Mouse (Mus musculus) embryonic facial prominence, embryonic 14.5 days (tissue): ENCODE data around the gene Gm10135. TPM values are rescaled to one million over a fixed set of nuclear protein-coding genes. Genes with fewer than 3 reads are reported as not detected.
"Not testable (repeated sequence)": the region's sequence is repeated elsewhere in the genome, so short reads cannot be mapped to it uniquely, and the experiment has no call there.

ENCODE experiments used
- ATAC-seq: fragments of 200-750 bp; cut with Nextera tagmentation; 2 replicates; pipeline ENCODE4 v1.8.0; 2017; ENCODE audit warnings: low read depth, moderate number of reproducible peaks, moderate TSS enrichment
- DNase-seq: peaks from one replicate; pipeline ENCODE4 v3.0.0-alpha.2; 2015; ENCODE audit warnings: low spot score
- H3K27ac ChIP-seq: fragments of 300-500 bp; sonication (generic); replicated peaks from 2 replicates; pipeline ENCODE4 v1.5.1; 2014; ENCODE audit warnings: low read depth, mild to moderate bottlenecking, low read length, moderate library complexity
- H3K27me3 ChIP-seq: fragments of 300-500 bp; sonication (generic); replicated peaks from 2 replicates; pipeline ENCODE4 v1.6.1; 2014; ENCODE audit warnings: low read length; ENCODE audit not compliant: control insufficient read depth, insufficient read depth
- H3K36me3 ChIP-seq: fragments of 300-500 bp; sonication (generic); 2 replicates; pipeline ENCODE4 v1.6.1; 2014; ENCODE audit warnings: low read length, mixed read lengths; ENCODE audit not compliant: control insufficient read depth, insufficient read depth
- H3K4me1 ChIP-seq: fragments of 300-500 bp; sonication (generic); 2 replicates; pipeline ENCODE4 v1.6.1; 2014; ENCODE audit warnings: antibody characterized with exemption, low read length; ENCODE audit not compliant: control insufficient read depth, insufficient read depth
- H3K4me2 ChIP-seq: fragments of 300-500 bp; sonication (generic); 2 replicates; pipeline ENCODE4 v1.6.1; 2014; ENCODE audit warnings: low read depth, mild to moderate bottlenecking, low read length, moderate library complexity, mixed read lengths
- H3K4me3 ChIP-seq: fragments of 300-500 bp; sonication (generic); 2 replicates; pipeline ENCODE4 v1.5.1; 2014; ENCODE audit warnings: low read depth, mild to moderate bottlenecking, low read length
- H3K9ac ChIP-seq: fragments of 300-500 bp; sonication (generic); 2 replicates; pipeline ENCODE4 v1.6.1; 2014; ENCODE audit warnings: low read depth, mild to moderate bottlenecking, low read length, moderate library complexity, mixed read lengths
- H3K9me3 ChIP-seq: fragments of 300-500 bp; sonication (generic); 2 replicates; pipeline ENCODE4 v1.6.1; 2016; ENCODE audit warnings: low read length; ENCODE audit not compliant: control insufficient read depth
- WGBS: fragments of 180-500 bp; shearing (Covaris S2); extraction: QIAGEN DNeasy Blood & Tissue Kit; methylation state at CpG from one replicate; pipeline ENCODE4 v1.1.7; 2014; 5-methylcytosine and 5-hydroxymethylcytosine counted together
- polyA plus RNA-seq: library from polyadenylated mRNA; unstranded; fragments of >200 nt; fragmentation: Nextera tagmentation; extraction: Ambion mirVana; gene quantifications from 2 replicates; pipeline ENCODE4 v1.2.1, GENCODE M21; 2014

Gene Gm10135
- polyA plus RNA-seq, 1 experiment from 2014 or later = not detected

DNA sequence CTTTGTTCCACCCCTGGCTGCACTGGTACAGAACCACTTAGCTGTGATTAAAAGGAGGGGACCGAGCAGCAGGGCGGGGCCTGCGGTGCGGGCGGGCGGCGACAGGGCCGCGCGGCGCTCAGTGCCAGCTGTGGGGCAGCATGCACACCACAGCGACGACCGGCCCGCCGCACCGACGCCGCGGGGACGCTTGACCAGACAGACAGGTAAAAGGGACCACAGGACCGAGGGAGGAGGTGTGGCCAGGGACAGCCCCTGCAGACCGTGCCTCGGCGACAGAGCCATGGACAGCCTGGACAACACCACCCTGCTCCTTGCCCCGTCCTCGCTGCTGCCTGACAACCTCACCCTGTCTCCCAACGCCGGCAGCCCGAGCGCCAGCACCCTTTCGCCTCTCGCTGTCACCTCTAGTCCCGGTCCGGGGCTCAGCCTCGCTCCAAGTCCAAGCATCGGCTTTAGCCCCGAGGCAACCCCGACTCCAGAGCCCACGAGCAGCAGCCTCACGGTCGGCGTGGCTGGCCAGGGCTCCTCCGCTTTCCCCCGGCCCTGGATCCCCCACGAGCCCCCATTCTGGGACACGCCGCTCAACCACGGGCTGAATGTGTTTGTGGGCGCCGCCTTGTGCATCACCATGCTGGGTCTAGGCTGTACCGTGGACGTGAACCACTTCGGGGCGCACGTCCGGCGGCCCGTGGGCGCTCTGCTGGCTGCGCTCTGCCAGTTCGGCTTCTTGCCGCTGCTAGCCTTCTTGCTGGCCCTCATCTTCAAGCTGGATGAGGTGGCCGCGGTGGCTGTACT is 32.5 kb upstream of the Gm10135 start, which contains the start of gene Slc10a4:
Gene Slc10a4 (plus strand): TSS at position 100 of the 798 bp plus-strand sequence.
- H3K4me3 ChIP-seq = peak within 1 kb of the TSS; percentile 41
- H3K27me3 ChIP-seq = peaks cover 27% of the 10 kb centered on the region
- DNase-seq (no peak), ATAC-seq (peak; percentile 87)
- H3K9me3 ChIP-seq = no peaks in the 10 kb centered on the region
- H3K27ac ChIP-seq = no peak within 1 kb of the TSS
- H3K4me2 ChIP-seq = peak within 1 kb of the TSS; percentile 71
- H3K9ac ChIP-seq = peak within 1 kb of the TSS; percentile 43
- H3K4me1 ChIP-seq = no peaks in the 10 kb centered on the region
- 6% methylated on average over 61 of the region's 65 CpGs for WGBS
- no peaks in the 10 kb centered on the region for H3K36me3 ChIP-seq

- Histone ChIP-seq H3K36me3 (no peaks in the 10 kb centered on the region), H3K27me3 (peaks cover 27% of the 10 kb centered on the region), H3K9me3 (no peaks in the 10 kb centered on the region), H3K27ac (no peak overlapping the region), H3K4me2 (no peak overlapping the region), H3K4me3 (no peak overlapping the region), H3K9ac (no peak overlapping the region), H3K4me1 (no peaks in the 10 kb centered on the region)
- DNase-seq = no peak
- 73% methylated on average over 5 of the region's 5 CpGs for WGBS
- no peak for ATAC-seq
Measured at GRCm38 (mm10) chr5:73004046-73004445, 29.5 kb upstream of the Gm10135 start.

GRCm38 (mm10) chr5:72998546-72998945 is 24.0 kb upstream of the Gm10135 start:
- not testable (repeated sequence) for H3K4me3 ChIP-seq, H3K36me3 ChIP-seq, DNase-seq, H3K9ac ChIP-seq, ATAC-seq, H3K4me1 ChIP-seq, H3K27me3 ChIP-seq, H3K4me2 ChIP-seq, H3K27ac ChIP-seq, H3K9me3 ChIP-seq
- WGBS = 67% methylated on average over 1 of the region's 1 CpGs

- Histone ChIP-seq H3K4me3 (no peak overlapping the region), H3K4me2 (no peak overlapping the region), H3K27ac (no peak overlapping the region), H3K36me3 (no peaks in the 10 kb centered on the region), H3K9ac (no peak overlapping the region), H3K9me3 (no peaks in the 10 kb centered on the region), H3K4me1 (no peaks in the 10 kb centered on the region), H3K27me3 (no peaks in the 10 kb centered on the region)
- ATAC-seq (0 out of 2 replicates have a peak, but pooled peaks have one; percentile 30), DNase-seq (no peak)
- 29% methylated on average over 10 of the region's 10 CpGs for WGBS
Measured at GRCm38 (mm10) chr5:72995379-72995778, 20.9 kb upstream of the Gm10135 start.

- no peak overlapping the region for H3K4me2 ChIP-seq
- H3K4me1 ChIP-seq = no peaks in the 10 kb centered on the region
- H3K4me3 ChIP-seq = no peak overlapping the region
- DNase-seq (no peak), ATAC-seq (no peak)
- H3K9me3 ChIP-seq = no peaks in the 10 kb centered on the region
- H3K27me3 ChIP-seq = no peaks in the 10 kb centered on the region
- no peak overlapping the region for H3K27ac ChIP-seq
- H3K36me3 ChIP-seq = no peaks in the 10 kb centered on the region
- WGBS = 56% methylated on average over 2 of the region's 2 CpGs
- H3K9ac ChIP-seq = no peak overlapping the region
Measured at GRCm38 (mm10) chr5:72994928-72995327, 20.4 kb upstream of the Gm10135 start.

GRCm38 (mm10) chr5:72994424-72994823 is 19.9 kb upstream of the Gm10135 start:
- Histone ChIP-seq H3K9me3 (no peaks in the 10 kb centered on the region), H3K27me3 (no peaks in the 10 kb centered on the region), H3K36me3 (no peaks in the 10 kb centered on the region), H3K27ac (no peak overlapping the region), H3K4me3 (no peak overlapping the region), H3K4me1 (no peaks in the 10 kb centered on the region), H3K4me2 (no peak overlapping the region), H3K9ac (no peak overlapping the region)
- 45% methylated on average over 8 of the region's 8 CpGs for WGBS
- no peak for ATAC-seq
- no peak for DNase-seq

GRCm38 (mm10) chr5:72992474-72992873 is 18.0 kb upstream of the Gm10135 start:
- no peak for ATAC-seq

GRCm38 (mm10) chr5:72989756-72990155 is 15.3 kb upstream of the Gm10135 start:
- no peak overlapping the region for H3K9ac ChIP-seq

More at GRCm38 (mm10) chr5:72992474-72992873, 18.0 kb upstream of the Gm10135 start:
- Histone ChIP-seq H3K27ac (no peak overlapping the region), H3K9me3 (no peaks in the 10 kb centered on the region), H3K4me2 (no peak overlapping the region), H3K4me1 (no peaks in the 10 kb centered on the region), H3K9ac (no peak overlapping the region), H3K36me3 (no peaks in the 10 kb centered on the region), H3K27me3 (no peaks in the 10 kb centered on the region), H3K4me3 (no peak overlapping the region)
- DNase-seq = no peak
- WGBS = 88% methylated on average over 1 of the region's 1 CpGs

GRCm38 (mm10) chr5:72987786-72988185 is 13.3 kb upstream of the Gm10135 start:
- Histone ChIP-seq H3K27me3 (no peaks in the 10 kb centered on the region), H3K27ac (no peak overlapping the region), H3K4me3 (no peak overlapping the region), H3K36me3 (no peaks in the 10 kb centered on the region), H3K4me2 (no peak overlapping the region), H3K9me3 (no peaks in the 10 kb centered on the region), H3K4me1 (no peaks in the 10 kb centered on the region), H3K9ac (no peak overlapping the region)
- ATAC-seq = no peak
- WGBS = 79% methylated on average over 7 of the region's 7 CpGs
- no peak for DNase-seq

More at GRCm38 (mm10) chr5:72989756-72990155, 15.3 kb upstream of the Gm10135 start:
- H3K27ac ChIP-seq = no peak overlapping the region
- no peaks in the 10 kb centered on the region for H3K9me3 ChIP-seq
- 53% methylated on average over 8 of the region's 8 CpGs for WGBS
- no peak overlapping the region for H3K4me2 ChIP-seq
- H3K4me3 ChIP-seq = no peak overlapping the region
- DNase-seq = no peak
- no peaks in the 10 kb centered on the region for H3K27me3 ChIP-seq
- no peaks in the 10 kb centered on the region for H3K36me3 ChIP-seq
- H3K4me1 ChIP-seq = no peaks in the 10 kb centered on the region
- ATAC-seq = no peak
